Mouse (Mus musculus) forebrain, embryonic 11.5 days (tissue): ENCODE measurements around the gene Krt14. TPM values are rescaled to one million over a fixed set of nuclear protein-coding genes. Genes with fewer than 3 reads are reported as not detected.
"Not testable (repeated sequence)": the region's sequence is repeated elsewhere in the genome, so short reads cannot be mapped to it uniquely, and the experiment has no call there.

Experiments
- ATAC-seq: fragments of 200-750 bp; cut with Nextera tagmentation; replicated peaks from 2 replicates; pipeline ENCODE4 v1.8.0; 2017; ENCODE audit warnings: moderate TSS enrichment; ENCODE audit not compliant: low FRiP score
- DNase-seq: peaks from one replicate; pipeline ENCODE4 v3.0.0-alpha.2; 2017; ENCODE audit warnings: low spot score
- H3K27ac ChIP-seq: fragments of 300-500 bp; sonication (generic); 2 replicates; pipeline ENCODE4 v1.5.1; 2014; ENCODE audit warnings: low read depth, low read length
- H3K27me3 ChIP-seq: fragments of 300-500 bp; sonication (generic); 2 replicates; pipeline ENCODE4 v1.6.1; 2014; ENCODE audit warnings: mild to moderate bottlenecking, low read length, mixed read lengths; ENCODE audit not compliant: control insufficient read depth, insufficient read depth
- H3K36me3 ChIP-seq: fragments of 300-500 bp; sonication (generic); 2 replicates; pipeline ENCODE4 v1.6.1; 2014; ENCODE audit warnings: mild to moderate bottlenecking, low read length, moderate library complexity, mixed read lengths; ENCODE audit not compliant: control insufficient read depth, insufficient read depth
- H3K4me1 ChIP-seq: fragments of 300-500 bp; sonication (generic); replicated peaks from 2 replicates; pipeline ENCODE4 v1.6.1; 2014; ENCODE audit warnings: low read length, mixed read lengths; ENCODE audit not compliant: control insufficient read depth, insufficient read depth
- H3K4me2 ChIP-seq: fragments of 300-500 bp; sonication (generic); 2 replicates; pipeline ENCODE4 v1.6.1; 2014; ENCODE audit warnings: low read depth, mild to moderate bottlenecking, low read length, moderate library complexity, mixed read lengths; ENCODE audit not compliant: severe bottlenecking
- H3K4me3 ChIP-seq: fragments of 300-500 bp; sonication (generic); 2 replicates; pipeline ENCODE4 v1.5.1; 2014; ENCODE audit warnings: low read depth, low read length
- H3K9ac ChIP-seq: fragments of 300-500 bp; sonication (generic); 2 replicates; pipeline ENCODE4 v1.6.1; 2014; ENCODE audit warnings: low read length
- H3K9me3 ChIP-seq: fragments of 300-500 bp; sonication (generic); 2 replicates; pipeline ENCODE4 v1.6.1; 2016; ENCODE audit warnings: low read length, mixed read lengths; ENCODE audit not compliant: control insufficient read depth
- WGBS: fragments of 180-500 bp; shearing (Covaris S2); extraction: QIAGEN DNeasy Blood & Tissue Kit; methylation state at CpG from one replicate; pipeline ENCODE4 v1.1.7; 2014; 5-methylcytosine and 5-hydroxymethylcytosine counted together
- polyA plus RNA-seq: library from polyadenylated mRNA; unstranded; fragments of >200 nt; fragmentation: Nextera tagmentation; extraction: Ambion mirVana; gene quantifications from 2 replicates; pipeline ENCODE4 v1.2.1, GENCODE M21; 2014

The Krt14 gene
- 1.6 and 1.7 TPM in 2 replicates for polyA plus RNA-seq

- Histone ChIP-seq H3K36me3 (no peaks in the 10 kb centered on the region), H3K4me1 (no peaks in the 10 kb centered on the region), H3K9ac (no peak within 1 kb of the TSS), H3K9me3 (no peaks in the 10 kb centered on the region), H3K4me2 (no peak within 1 kb of the TSS), H3K27ac (no peak within 1 kb of the TSS), H3K27me3 (no peaks in the 10 kb centered on the region), H3K4me3 (no peak within 1 kb of the TSS)
- 93% methylated on average over 8 of the region's 8 CpGs for WGBS
- no peak for ATAC-seq
- DNase-seq: no peak
These were observed at the start of gene Krt14 for GRCm38 (mm10) chr11:100207498-100207897. Gene Krt14, minus strand, starts transcription at chr11:100207548.

GRCm38 (mm10) chr11:100255514-100255913 is 48.2 kb upstream of the Krt14 start:
- H3K27me3 ChIP-seq: no peaks in the 10 kb centered on the region
- H3K9ac ChIP-seq: no peak overlapping the region
- no peaks in the 10 kb centered on the region for H3K4me1 ChIP-seq
- no peak overlapping the region for H3K4me2 ChIP-seq
- no peaks in the 10 kb centered on the region for H3K9me3 ChIP-seq
- ATAC-seq (no peak), DNase-seq (peak; percentile 43)
- no peaks in the 10 kb centered on the region for H3K36me3 ChIP-seq
- WGBS: 93% methylated on average over 6 of the region's 6 CpGs
- H3K27ac ChIP-seq: no peak overlapping the region
- H3K4me3 ChIP-seq: no peak overlapping the region

- no peak for ATAC-seq
- H3K27ac ChIP-seq: no peak overlapping the region
- H3K4me3 ChIP-seq: no peak overlapping the region
- no peaks in the 10 kb centered on the region for H3K36me3 ChIP-seq
- H3K9ac ChIP-seq: no peak overlapping the region
- no peak overlapping the region for H3K4me2 ChIP-seq
- no peaks in the 10 kb centered on the region for H3K9me3 ChIP-seq
- no peaks in the 10 kb centered on the region for H3K27me3 ChIP-seq
- WGBS: 61% methylated on average over 5 of the region's 5 CpGs
- peak; percentile 41 for DNase-seq
- no peaks in the 10 kb centered on the region for H3K4me1 ChIP-seq
These were observed 47.2 kb upstream of the Krt14 start for GRCm38 (mm10) chr11:100254360-100255090.

GRCm38 (mm10) chr11:100248852-100249465 is 41.6 kb upstream of the Krt14 start, which contains the start of gene Krt16:
Gene Krt16, minus strand, starts transcription at chr11:100248902.
- H3K27me3 ChIP-seq: no peaks in the 10 kb centered on the region
- ATAC-seq: no peak
- no peak within 1 kb of the TSS for H3K4me2 ChIP-seq
- WGBS: 85% methylated on average over 7 of the region's 7 CpGs
- no peak within 1 kb of the TSS for H3K27ac ChIP-seq
- H3K4me3 ChIP-seq: no peak within 1 kb of the TSS
- H3K36me3 ChIP-seq: no peaks in the 10 kb centered on the region
- no peaks in the 10 kb centered on the region for H3K4me1 ChIP-seq
- no peaks in the 10 kb centered on the region for H3K9me3 ChIP-seq
- peak; percentile 14 for DNase-seq
- H3K9ac ChIP-seq: no peak within 1 kb of the TSS

GRCm38 (mm10) chr11:100246471-100246870 is 39.1 kb upstream of the Krt14 start:
- not testable (repeated sequence) for DNase-seq, H3K27ac ChIP-seq, H3K4me1 ChIP-seq, H3K4me3 ChIP-seq, H3K9me3 ChIP-seq, H3K36me3 ChIP-seq, H3K27me3 ChIP-seq, H3K4me2 ChIP-seq, H3K9ac ChIP-seq, ATAC-seq
- 77% methylated on average over 7 of the region's 7 CpGs for WGBS

- WGBS: 91% methylated on average over 4 of the region's 4 CpGs
- not testable (repeated sequence) for H3K4me2 ChIP-seq, H3K9me3 ChIP-seq, ATAC-seq, H3K9ac ChIP-seq, DNase-seq, H3K27me3 ChIP-seq, H3K36me3 ChIP-seq, H3K27ac ChIP-seq, H3K4me1 ChIP-seq, H3K4me3 ChIP-seq
These were observed 32.9 kb upstream of the Krt14 start for GRCm38 (mm10) chr11:100240272-100240671.

GRCm38 (mm10) chr11:100221741-100222140 is 14.4 kb upstream of the Krt14 start:
- no peak overlapping the region for H3K27ac ChIP-seq
- no peaks in the 10 kb centered on the region for H3K36me3 ChIP-seq
- no peak overlapping the region for H3K4me2 ChIP-seq
- DNase-seq (no peak), ATAC-seq (no peak)
- H3K9me3 ChIP-seq: no peaks in the 10 kb centered on the region; the same call in 1 of the 2 replicates
- 59% methylated on average over 8 of the region's 8 CpGs for WGBS
- H3K4me3 ChIP-seq: no peak overlapping the region
- H3K9ac ChIP-seq: no peak overlapping the region
- no peaks in the 10 kb centered on the region for H3K27me3 ChIP-seq
- H3K4me1 ChIP-seq: no peaks in the 10 kb centered on the region

GRCm38 (mm10) chr11:100219304-100219703 is 12.0 kb upstream of the Krt14 start:
- H3K4me1 ChIP-seq: no peaks in the 10 kb centered on the region
- H3K27me3 ChIP-seq: no peaks in the 10 kb centered on the region
- no peak overlapping the region for H3K4me3 ChIP-seq
- no peak overlapping the region for H3K4me2 ChIP-seq
- 92% methylated on average over 4 of the region's 4 CpGs for WGBS
- H3K36me3 ChIP-seq: no peaks in the 10 kb centered on the region
- no peaks in the 10 kb centered on the region for H3K9me3 ChIP-seq
- H3K27ac ChIP-seq: no peak overlapping the region
- H3K9ac ChIP-seq: no peak overlapping the region
- DNase-seq (no peak), ATAC-seq (no peak)

- Histone ChIP-seq H3K27me3 (no peaks in the 10 kb centered on the region), H3K9ac (no peak overlapping the region), H3K4me1 (no peaks in the 10 kb centered on the region), H3K9me3 (no peaks in the 10 kb centered on the region), H3K27ac (no peak overlapping the region), H3K4me3 (no peak overlapping the region), H3K4me2 (no peak overlapping the region), H3K36me3 (no peaks in the 10 kb centered on the region)
- no peak for ATAC-seq
- WGBS: 65% methylated on average over 6 of the region's 6 CpGs
- no peak for DNase-seq
These were observed 1.2 kb upstream of the Krt14 start for GRCm38 (mm10) chr11:100208542-100208941.
